Mouse (Mus musculus): ENCODE measurements around the gene Celsr1. TPM values are rescaled to one million over a fixed set of nuclear protein-coding genes. Genes with fewer than 3 reads are reported as not detected.

Celsr1 gene
- polyA plus RNA-seq, 1 experiment from 2014 or later: 8.8 TPM

DNA sequence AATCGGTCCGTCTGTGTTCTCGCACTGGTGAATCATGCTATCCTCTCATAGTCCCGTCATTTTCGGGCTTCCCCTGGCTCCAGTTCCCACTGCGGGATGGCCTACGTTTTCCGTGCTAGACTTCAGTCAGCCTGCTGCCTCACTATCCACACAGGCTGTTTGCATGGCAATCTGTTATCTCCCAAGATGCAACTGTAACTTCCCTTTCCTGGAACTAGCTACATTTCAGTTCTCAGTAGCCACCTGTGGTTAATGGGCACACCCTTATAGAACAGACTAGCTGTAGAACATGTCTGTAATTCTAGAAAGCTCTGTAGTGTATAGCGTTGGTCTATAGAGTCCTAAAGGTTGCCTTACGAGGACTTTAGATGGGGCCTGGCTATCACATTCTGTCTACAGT lies 17.6 kb upstream of the Celsr1 start:
- no peak overlapping the region for H3K4me2 ChIP-seq (replicated peaks; ENCODE audit: low read depth, low read length)
- no peak for ATAC-seq (ENCODE audit: low FRiP score, low TSS enrichment)
- no peak overlapping the region for H3K4me3 ChIP-seq (ENCODE audit: low read length)
- 81% methylated on average over 10 of the region's 10 CpGs for WGBS
- H3K9me3 ChIP-seq (ENCODE audit: control insufficient read depth, low read length): no peaks in the 10 kb centered on the region
- H3K36me3 ChIP-seq (ENCODE audit: control insufficient read depth, insufficient read depth, low read length): no peaks in the 10 kb centered on the region
- no peak overlapping the region for H3K27ac ChIP-seq (ENCODE audit: low read depth, low read length)
- H3K27me3 ChIP-seq (ENCODE audit: control insufficient read depth, insufficient read depth, low read length): no peaks in the 10 kb centered on the region
- H3K9ac ChIP-seq (ENCODE audit: low read depth, low read length): no peak overlapping the region
- 0 out of 2 replicates have a peak, but pooled peaks cover 11% of the 10 kb centered on the region for H3K4me1 ChIP-seq (ENCODE audit: control insufficient read depth, insufficient read depth, low read length)

DNA sequence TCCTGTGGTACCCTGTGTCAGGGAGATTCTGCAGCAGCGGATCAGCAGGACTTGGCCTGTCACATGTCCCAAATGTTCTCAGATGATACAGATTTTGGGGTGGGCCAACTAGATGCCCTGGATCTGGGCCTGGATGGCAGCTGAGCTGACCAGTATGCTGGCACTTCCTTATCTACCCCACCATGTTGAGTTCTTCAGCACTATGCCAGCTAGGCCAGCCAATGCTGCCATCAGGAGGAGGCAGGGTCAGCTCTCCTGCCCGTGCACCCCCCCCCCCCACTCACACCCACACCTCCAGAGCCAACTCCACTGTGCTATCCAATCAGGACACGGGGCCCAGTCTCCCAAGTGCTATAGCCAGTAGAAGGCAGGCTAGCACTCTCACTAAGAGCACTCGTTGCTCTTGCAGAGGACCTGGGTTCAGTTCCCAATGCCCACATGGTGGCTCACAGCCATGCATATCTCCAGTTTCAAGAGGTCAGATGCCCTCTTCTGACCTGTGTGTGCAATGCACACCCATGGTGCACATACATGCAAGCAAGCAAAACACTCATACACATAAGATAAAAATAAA lies 16.7 kb upstream of the Celsr1 start:
- H3K4me3 ChIP-seq (ENCODE audit: low read length): no peak overlapping the region

DNA sequence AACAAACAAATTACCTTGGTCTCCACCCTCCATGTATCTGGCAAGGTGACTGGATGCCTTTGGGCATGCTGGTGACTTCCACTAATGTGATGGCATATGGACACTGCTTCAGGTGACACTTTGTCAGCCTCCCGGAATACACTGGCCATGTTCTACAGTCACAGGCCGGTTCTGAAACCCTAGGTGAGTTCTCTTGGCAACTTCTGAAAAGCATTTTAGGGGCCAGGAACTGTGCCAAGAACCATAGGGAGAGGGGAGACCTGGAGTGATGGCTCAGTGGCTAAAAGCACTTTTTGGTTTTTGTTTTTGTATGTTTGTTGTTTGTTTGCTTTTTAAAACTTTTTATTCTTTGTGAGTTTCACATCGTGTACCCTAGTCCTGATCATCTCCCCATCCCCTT lies 15.9 kb upstream of the Celsr1 start:
- Histone ChIP-seq H3K27ac (ENCODE audit: low read depth, low read length) (no peak overlapping the region), H3K4me3 (ENCODE audit: low read length) (no peak overlapping the region), H3K4me2 (replicated peaks; ENCODE audit: low read depth, low read length) (no peak overlapping the region), H3K9me3 (ENCODE audit: control insufficient read depth, low read length) (no peaks in the 10 kb centered on the region), H3K9ac (ENCODE audit: low read depth, low read length) (no peak overlapping the region), H3K27me3 (ENCODE audit: control insufficient read depth, insufficient read depth, low read length) (no peaks in the 10 kb centered on the region), H3K4me1 (ENCODE audit: control insufficient read depth, insufficient read depth, low read length) (0 out of 2 replicates have a peak, but pooled peaks cover 11% of the 10 kb centered on the region), H3K36me3 (ENCODE audit: control insufficient read depth, insufficient read depth, low read length) (no peaks in the 10 kb centered on the region)
- no peak for ATAC-seq (ENCODE audit: low FRiP score, low TSS enrichment)
- WGBS: 90% methylated on average over 3 of the region's 3 CpGs

More for the DNA sequence above, 16.7 kb upstream of the Celsr1 start:
- H3K4me2 ChIP-seq (replicated peaks; ENCODE audit: low read depth, low read length): no peak overlapping the region
- H3K4me1 ChIP-seq (ENCODE audit: control insufficient read depth, insufficient read depth, low read length): 0 out of 2 replicates have a peak, but pooled peaks cover 11% of the 10 kb centered on the region
- H3K27ac ChIP-seq (ENCODE audit: low read depth, low read length): no peak overlapping the region
- H3K27me3 ChIP-seq (ENCODE audit: control insufficient read depth, insufficient read depth, low read length): no peaks in the 10 kb centered on the region
- H3K36me3 ChIP-seq (ENCODE audit: control insufficient read depth, insufficient read depth, low read length): no peaks in the 10 kb centered on the region
- no peaks in the 10 kb centered on the region for H3K9me3 ChIP-seq (ENCODE audit: control insufficient read depth, low read length)
- 77% methylated on average over 3 of the region's 4 CpGs for WGBS
- no peak overlapping the region for H3K9ac ChIP-seq (ENCODE audit: low read depth, low read length)
- ATAC-seq (ENCODE audit: low FRiP score, low TSS enrichment): no peak

DNA sequence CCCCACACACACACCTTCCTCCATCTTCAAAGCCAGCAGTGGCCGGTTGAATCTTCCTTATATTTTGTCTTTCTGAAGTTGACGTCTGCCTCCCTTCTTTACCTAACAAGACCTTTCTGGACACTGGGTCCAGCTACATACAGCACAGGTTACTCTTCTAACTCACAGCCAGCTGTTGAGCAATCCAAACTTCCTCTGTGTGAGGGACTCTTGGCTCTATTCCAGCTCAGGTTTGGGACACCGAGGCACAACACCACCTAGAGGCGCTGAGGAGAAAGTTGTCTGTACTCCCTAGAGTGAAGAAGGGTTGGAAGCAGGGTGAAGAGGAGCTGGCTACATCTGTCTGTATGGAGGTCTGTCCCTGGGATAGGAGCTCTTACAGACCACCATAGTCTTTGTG lies 8.8 kb upstream of the Celsr1 start:
- no peaks in the 10 kb centered on the region for H3K36me3 ChIP-seq (ENCODE audit: control insufficient read depth, insufficient read depth, low read length)
- H3K9me3 ChIP-seq (ENCODE audit: control insufficient read depth, low read length): no peaks in the 10 kb centered on the region
- 44% methylated on average over 4 of the region's 4 CpGs for WGBS
- no peak overlapping the region for H3K4me3 ChIP-seq (ENCODE audit: low read length)
- H3K9ac ChIP-seq (ENCODE audit: low read depth, low read length): no peak overlapping the region
- no peaks in the 10 kb centered on the region for H3K4me1 ChIP-seq (ENCODE audit: control insufficient read depth, insufficient read depth, low read length)
- ATAC-seq (ENCODE audit: low FRiP score, low TSS enrichment): no peak
- no peak overlapping the region for H3K4me2 ChIP-seq (replicated peaks; ENCODE audit: low read depth, low read length)
- no peak overlapping the region for H3K27ac ChIP-seq (ENCODE audit: low read depth, low read length)
- H3K27me3 ChIP-seq (ENCODE audit: control insufficient read depth, insufficient read depth, low read length): no peaks in the 10 kb centered on the region; the same call in 1 of the 2 replicates

GRCm38 (mm10) chr15:86041421-86041820 lies 7.8 kb upstream of the Celsr1 start:
- no peak overlapping the region for H3K9ac ChIP-seq (ENCODE audit: low read depth, low read length)
- H3K36me3 ChIP-seq (ENCODE audit: control insufficient read depth, insufficient read depth, low read length): no peaks in the 10 kb centered on the region
- H3K4me1 ChIP-seq (ENCODE audit: control insufficient read depth, insufficient read depth, low read length): no peaks in the 10 kb centered on the region
- WGBS: 89% methylated on average over 5 of the region's 5 CpGs
- no peak overlapping the region for H3K4me3 ChIP-seq (ENCODE audit: low read length)
- no peak for ATAC-seq (ENCODE audit: low FRiP score, low TSS enrichment)
- no peaks in the 10 kb centered on the region for H3K9me3 ChIP-seq (ENCODE audit: control insufficient read depth, low read length)
- H3K27ac ChIP-seq (ENCODE audit: low read depth, low read length): no peak overlapping the region
- no peak overlapping the region for H3K4me2 ChIP-seq (replicated peaks; ENCODE audit: low read depth, low read length)
- no peaks in the 10 kb centered on the region; the same call in 1 of the 2 replicates for H3K27me3 ChIP-seq (ENCODE audit: control insufficient read depth, insufficient read depth, low read length)

- ATAC-seq (ENCODE audit: low FRiP score, low TSS enrichment): peak; percentile 47
- Histone ChIP-seq H3K27me3 (ENCODE audit: control insufficient read depth, insufficient read depth, low read length) (peaks cover 1% of the 10 kb centered on the region), H3K27ac (ENCODE audit: low read depth, low read length) (no peak overlapping the region), H3K9ac (ENCODE audit: low read depth, low read length) (no peak overlapping the region), H3K4me2 (replicated peaks; ENCODE audit: low read depth, low read length) (no peak overlapping the region), H3K36me3 (ENCODE audit: control insufficient read depth, insufficient read depth, low read length) (no peaks in the 10 kb centered on the region), H3K4me3 (ENCODE audit: low read length) (no peak overlapping the region), H3K4me1 (ENCODE audit: control insufficient read depth, insufficient read depth, low read length) (peaks cover 4% of the 10 kb centered on the region; the same call in 1 of the 2 replicates), H3K9me3 (ENCODE audit: control insufficient read depth, low read length) (no peaks in the 10 kb centered on the region)
- WGBS: 0% methylated on average over 2 of the region's 2 CpGs
Measured at GRCm38 (mm10) chr15:86038802-86039201, 5.2 kb upstream of the Celsr1 start.

GRCm38 (mm10) chr15:86035913-86036312 lies 2.3 kb upstream of the Celsr1 start:
- peaks cover 4% of the 10 kb centered on the region; the same call in 1 of the 2 replicates for H3K36me3 ChIP-seq (ENCODE audit: control insufficient read depth, insufficient read depth, low read length)
- no peak overlapping the region for H3K9ac ChIP-seq (ENCODE audit: low read depth, low read length)
- no peak overlapping the region for H3K4me3 ChIP-seq (ENCODE audit: low read length)
- WGBS: 71% methylated on average over 3 of the region's 3 CpGs
- peaks cover 4% of the 10 kb centered on the region; the same call in 1 of the 2 replicates for H3K4me1 ChIP-seq (ENCODE audit: control insufficient read depth, insufficient read depth, low read length)
- H3K4me2 ChIP-seq (replicated peaks; ENCODE audit: low read depth, low read length): no peak overlapping the region
- no peak overlapping the region for H3K27ac ChIP-seq (ENCODE audit: low read depth, low read length)
- peaks cover 23% of the 10 kb centered on the region for H3K27me3 ChIP-seq (ENCODE audit: control insufficient read depth, insufficient read depth, low read length)
- no peak for ATAC-seq (ENCODE audit: low FRiP score, low TSS enrichment)
- H3K9me3 ChIP-seq (ENCODE audit: control insufficient read depth, low read length): peaks cover 10% of the 10 kb centered on the region; the same call in 1 of the 2 replicates

DNA sequence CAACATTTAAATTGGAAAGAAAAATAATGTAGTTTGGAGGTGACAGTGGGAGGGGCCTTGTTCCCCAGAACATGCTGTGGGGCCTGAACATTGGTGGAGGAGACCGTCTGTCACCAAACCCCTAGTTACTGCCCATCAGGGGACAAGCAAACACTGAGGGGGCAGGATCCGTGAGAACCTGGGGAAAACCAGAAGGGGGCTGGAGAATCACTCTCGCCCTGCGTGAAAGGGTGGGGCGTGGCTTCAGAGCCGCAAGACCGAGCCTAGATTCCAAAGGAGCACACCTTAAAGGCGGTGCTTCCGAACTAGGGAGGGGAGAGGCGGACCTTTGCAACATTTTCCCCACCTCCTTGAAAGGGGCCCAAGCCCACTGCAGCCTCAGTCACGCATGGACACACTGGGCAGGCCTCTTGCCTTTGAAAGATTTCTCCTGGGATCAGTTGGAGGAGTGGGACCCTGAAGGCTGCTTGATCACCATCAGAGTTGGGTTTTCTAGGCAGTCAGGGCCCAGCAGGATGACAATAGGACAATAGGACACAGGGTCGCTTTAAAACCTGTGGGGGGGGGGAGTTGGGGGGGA lies 1.3 kb upstream of the Celsr1 start:
- WGBS: 5% methylated on average over 12 of the region's 12 CpGs
- Histone ChIP-seq H3K27ac (ENCODE audit: low read depth, low read length) (peak overlapping the region; percentile 87; the same call in 1 of the 2 replicates), H3K36me3 (ENCODE audit: control insufficient read depth, insufficient read depth, low read length) (peaks cover 12% of the 10 kb centered on the region; the same call in 1 of the 2 replicates), H3K4me2 (replicated peaks; ENCODE audit: low read depth, low read length) (peak overlapping the region; percentile 87), H3K4me3 (ENCODE audit: low read length) (peak overlapping the region; percentile 66), H3K4me1 (ENCODE audit: control insufficient read depth, insufficient read depth, low read length) (peaks cover 6% of the 10 kb centered on the region), H3K9ac (ENCODE audit: low read depth, low read length) (peak overlapping the region; percentile 80; the same call in 1 of the 2 replicates), H3K9me3 (ENCODE audit: control insufficient read depth, low read length) (peaks cover 16% of the 10 kb centered on the region; the same call in 1 of the 2 replicates), H3K27me3 (ENCODE audit: control insufficient read depth, insufficient read depth, low read length) (peaks cover 23% of the 10 kb centered on the region)
- ATAC-seq (ENCODE audit: low FRiP score, low TSS enrichment): peak; percentile 38; the same call in 1 of the 2 replicates

GRCm38 (mm10) chr15:86034021-86034523 lies 495 bp upstream of the Celsr1 start:
- Histone ChIP-seq H3K4me1 (ENCODE audit: control insufficient read depth, insufficient read depth, low read length) (peaks cover 12% of the 10 kb centered on the region), H3K9ac (ENCODE audit: low read depth, low read length) (peak overlapping the region; percentile 80), H3K4me2 (replicated peaks; ENCODE audit: low read depth, low read length) (peak overlapping the region; percentile 87), H3K36me3 (ENCODE audit: control insufficient read depth, insufficient read depth, low read length) (peaks cover 12% of the 10 kb centered on the region; the same call in 1 of the 2 replicates), H3K27ac (ENCODE audit: low read depth, low read length) (peak overlapping the region; percentile 87), H3K27me3 (ENCODE audit: control insufficient read depth, insufficient read depth, low read length) (peaks cover 23% of the 10 kb centered on the region), H3K4me3 (ENCODE audit: low read length) (peak overlapping the region; percentile 66), H3K9me3 (ENCODE audit: control insufficient read depth, low read length) (peaks cover 16% of the 10 kb centered on the region; the same call in 1 of the 2 replicates)
- ATAC-seq (ENCODE audit: low FRiP score, low TSS enrichment): peak; percentile 86
- WGBS: under 1% methylated on average over 28 of the region's 44 CpGs

Data from kidney, embryonic 14.5 days (tissue).